Mouse (Mus musculus) thymus, adult 2 months (tissue): Measurements from ENCODE around the gene Mtrf1.

Experiments
- CTCF ChIP-seq: fragments of 200-500 bp; IDR thresholded peaks from 2 replicates; pipeline ENCODE4 v1.5.1; 2012; ENCODE audit warnings: mild to moderate bottlenecking, control low read depth, low read length, moderate library complexity, borderline replicate concordance; ENCODE audit not compliant: control insufficient read depth, poor library complexity, insufficient read depth; ENCODE audit errors: extremely low read depth
- POLR2A ChIP-seq: fragments of 200-500 bp; IDR thresholded peaks from 2 replicates; pipeline ENCODE4 v1.6.1; 2012; ENCODE audit warnings: mild to moderate bottlenecking, low read length, control low read depth, moderate library complexity; ENCODE audit not compliant: control insufficient read depth, poor library complexity, insufficient read depth; ENCODE audit errors: extremely low read depth

DNA sequence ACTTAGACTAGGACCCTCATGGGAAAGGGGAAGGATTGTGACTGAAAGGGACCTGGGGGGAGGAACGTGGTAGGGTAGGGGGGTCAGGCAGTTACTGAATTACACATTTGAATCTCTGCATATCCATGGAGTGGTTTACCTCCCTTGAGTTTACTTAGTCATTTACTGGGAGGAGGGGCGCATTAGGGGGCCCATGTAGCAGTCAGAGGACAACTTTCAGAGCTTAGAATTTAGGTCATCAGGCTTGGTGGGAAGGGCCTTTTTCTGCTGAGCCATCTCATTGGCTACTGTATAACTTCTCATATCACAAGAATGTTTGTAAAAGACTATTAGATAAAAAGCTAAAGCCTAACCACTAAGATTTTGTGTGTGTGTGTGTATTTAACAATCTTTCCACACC is 13.1 kb downstream of the Mtrf1 start:
- TF ChIP-seq CTCF (no peak), POLR2A (no peak)
